Mouse (Mus musculus) spleen, postnatal 4 days (tissue): ENCODE results near the gene Cyp4a30b.
"Not testable (repeated sequence)": the region's sequence is repeated elsewhere in the genome, so short reads cannot be mapped to it uniquely, and the experiment has no call there.

Experiments
- DNase-seq, 2 experiments: peaks; one replicate each; pipeline ENCODE4 v3.0.0; 2022; ENCODE audit warnings: low spot score in 2 of 2

Cyp4a30b gene

GRCm38 (mm10) chr4:115452304-115452703, at the start of gene Cyp4a30b:
Gene Cyp4a30b, plus strand, starts transcription at chr4:115452604.
- DNase-seq: no peak

GRCm38 (mm10) chr4:115411324-115411723, 41.1 kb upstream of the Cyp4a30b start, which contains the start of gene Cyp4a12b:
Gene Cyp4a12b, plus strand, starts transcription at chr4:115411624.
- not testable (repeated sequence) for DNase-seq

GRCm38 (mm10) chr4:115450577-115451137, 1.7 kb upstream of the Cyp4a30b start:
- DNase-seq: no peak

GRCm38 (mm10) chr4:115473585-115473984, 21.2 kb downstream of the Cyp4a30b start:
- not testable (repeated sequence) for DNase-seq

- not testable (repeated sequence) for DNase-seq
Observed at GRCm38 (mm10) chr4:115476051-115476450, 23.6 kb downstream of the Cyp4a30b start.

GRCm38 (mm10) chr4:115481006-115481652, 28.7 kb downstream of the Cyp4a30b start:
- no peak for DNase-seq

- DNase-seq: no peak
Observed at GRCm38 (mm10) chr4:115496001-115496400, 43.6 kb downstream of the Cyp4a30b start, which contains the start of gene Cyp4a14. Gene Cyp4a14, minus strand, starts transcription at chr4:115496142.

- no peak for DNase-seq
Observed at GRCm38 (mm10) chr4:115497466-115497865, 45.1 kb downstream of the Cyp4a30b start.

GRCm38 (mm10) chr4:115513964-115514363, 61.6 kb downstream of the Cyp4a30b start:
- DNase-seq: not testable (repeated sequence)

- DNase-seq: not testable (repeated sequence)
Observed at GRCm38 (mm10) chr4:115518000-115518399, 65.6 kb downstream of the Cyp4a30b start, which contains the start of gene Cyp4a10. Gene Cyp4a10, plus strand, starts transcription at chr4:115518264.

- DNase-seq: no peak
Observed at GRCm38 (mm10) chr4:115519444-115519843, 67.0 kb downstream of the Cyp4a30b start.
